Mouse (Mus musculus): ENCODE results near the gene Mecr.

Mecr gene

DNA sequence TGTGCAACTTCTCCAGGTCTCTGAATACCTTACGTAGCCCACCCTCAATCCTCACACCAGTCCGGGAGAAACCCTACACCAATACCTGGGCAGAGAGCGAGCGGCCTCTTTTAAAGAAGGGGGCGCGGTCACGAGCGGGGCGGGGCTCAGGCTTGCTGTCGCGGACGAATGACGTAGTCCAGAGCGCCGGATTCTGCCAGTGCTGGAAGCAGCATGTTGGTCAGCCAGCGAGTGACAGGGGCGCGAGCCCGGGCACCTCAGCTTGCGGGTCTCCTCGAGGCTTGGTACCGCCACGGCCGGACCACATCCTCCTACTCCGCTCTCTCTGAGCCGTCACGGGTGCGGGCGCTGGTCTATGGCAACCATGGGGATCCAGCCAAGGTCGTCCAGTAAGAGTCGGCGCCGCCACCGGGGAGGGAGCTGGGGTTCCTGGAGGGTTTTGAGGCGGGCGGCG lies at the start of gene Mecr:
TSS of gene Mecr (plus strand) at position 181 of the 454 bp plus-strand sequence.
- under 1% methylated on average over 37 of the region's 37 CpGs for WGBS

DNA sequence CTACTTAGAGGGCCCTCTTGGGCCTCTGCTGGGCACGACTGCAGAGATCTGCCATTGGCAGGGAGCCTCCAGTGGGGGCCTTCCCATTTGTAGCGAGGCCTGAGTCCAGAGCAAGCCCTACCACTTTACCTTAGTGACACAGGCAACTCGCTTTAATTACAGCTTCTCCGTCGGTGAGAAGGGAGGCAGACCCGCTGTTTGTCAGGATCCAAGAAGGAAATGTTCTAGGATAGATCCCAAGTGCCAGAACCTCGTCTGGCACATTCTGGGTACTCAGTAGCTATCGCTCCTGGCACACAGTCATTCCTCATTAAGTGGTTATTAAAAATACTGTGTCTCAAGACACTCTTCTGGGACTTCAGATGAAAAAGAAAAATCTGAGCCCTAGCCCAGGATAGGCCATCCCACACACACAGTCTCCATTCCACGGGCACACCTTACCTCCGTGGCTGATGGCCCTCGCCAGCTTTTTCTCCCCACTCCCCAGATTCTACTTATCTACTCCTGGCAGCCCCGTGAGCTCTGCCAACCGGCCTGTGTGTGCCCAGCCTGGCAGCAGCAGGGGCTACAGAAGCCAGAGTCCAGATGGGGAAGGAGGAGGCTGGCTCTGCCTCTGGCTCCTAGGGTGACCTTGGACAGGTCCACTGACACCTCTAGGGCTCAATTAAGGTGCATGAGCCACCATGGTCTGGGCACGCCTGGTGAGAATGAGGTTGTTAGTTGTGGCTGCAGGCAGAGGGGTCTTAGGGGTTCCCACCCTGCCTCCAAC lies 46.8 kb upstream of the Mecr start:
- 64% methylated on average over 14 of the region's 14 CpGs for WGBS

DNA sequence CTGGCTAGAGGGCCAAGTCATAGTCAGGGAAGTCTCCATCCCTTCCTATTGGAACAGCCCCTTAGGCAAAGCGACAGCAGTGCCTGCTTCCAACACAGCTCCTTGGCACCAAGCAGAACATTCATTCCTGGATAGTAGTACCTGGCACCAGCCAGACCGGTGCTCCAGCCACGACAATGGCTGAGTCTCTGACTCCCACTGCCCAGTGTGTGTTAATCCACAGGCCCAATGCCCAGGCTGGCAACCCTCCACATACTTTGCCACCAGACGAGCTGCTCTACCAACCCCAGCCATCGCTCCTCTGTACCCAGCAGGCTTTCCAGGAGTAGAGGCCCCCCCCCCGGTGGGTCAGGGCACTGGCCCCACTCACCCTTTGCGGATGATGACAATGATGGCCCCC lies 45.8 kb upstream of the Mecr start:
- 50% methylated on average over 7 of the region's 7 CpGs for WGBS

DNA sequence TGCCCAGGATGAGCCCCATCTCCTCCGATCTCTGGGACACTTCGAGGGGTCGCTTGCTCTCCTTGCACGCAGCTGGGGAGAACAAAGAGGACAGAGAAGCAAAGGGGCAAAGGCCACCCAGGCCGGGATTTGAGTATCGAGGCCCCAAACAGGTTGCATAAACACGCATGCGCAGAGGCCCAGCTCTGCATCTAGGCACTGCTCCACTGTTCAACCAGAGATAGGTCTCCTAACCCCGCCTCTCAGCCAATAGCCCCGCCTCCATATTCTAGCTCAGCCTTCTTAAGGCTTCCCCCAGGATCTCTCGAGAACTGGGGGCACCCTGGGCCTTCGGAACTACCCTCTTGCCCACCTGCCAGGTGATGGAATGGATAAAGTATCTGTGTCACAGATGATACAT lies 45.4 kb upstream of the Mecr start:
- 76% methylated on average over 12 of the region's 12 CpGs for WGBS

DNA sequence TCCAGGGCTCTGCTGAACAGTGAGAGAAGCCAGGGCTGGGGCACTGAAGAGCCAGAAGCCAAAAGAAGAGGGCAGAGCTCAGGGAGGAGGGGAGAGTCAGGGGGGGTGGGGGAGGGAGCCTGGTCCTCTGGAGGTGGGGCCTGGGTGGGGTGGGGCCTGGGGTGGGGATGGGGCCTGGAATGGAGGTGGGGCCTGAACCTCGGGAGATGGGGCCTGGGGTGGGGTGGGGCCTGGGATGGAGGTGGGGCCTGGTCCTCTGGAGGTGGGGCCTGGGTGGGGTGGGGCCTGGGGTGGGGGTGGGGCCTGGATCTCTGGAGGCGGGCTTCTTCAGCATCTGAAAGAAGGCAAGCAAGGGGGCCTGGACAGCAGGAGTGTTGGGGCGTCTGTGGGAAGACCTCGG lies 44.3 kb upstream of the Mecr start:
- 63% methylated on average over 4 of the region's 4 CpGs for WGBS

DNA sequence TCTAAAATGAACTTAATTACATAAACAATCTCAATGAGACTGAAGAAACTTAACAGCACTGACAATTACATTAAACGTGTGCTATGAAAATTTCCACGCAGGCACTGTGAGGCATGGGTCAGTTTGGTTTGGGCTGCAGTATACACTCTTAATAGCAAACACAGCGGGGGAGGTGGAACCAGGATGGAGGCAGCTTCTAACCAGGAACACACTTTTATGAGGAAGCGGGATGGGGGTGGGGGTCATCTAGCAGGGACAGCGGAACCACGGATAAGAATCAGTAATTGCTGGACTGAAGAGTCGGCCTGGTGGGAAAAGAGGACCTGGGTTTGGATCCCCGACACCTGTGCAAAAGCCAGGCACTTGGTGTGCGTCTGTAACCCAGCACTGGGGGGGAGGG lies 39.4 kb upstream of the Mecr start:
- 81% methylated on average over 9 of the region's 9 CpGs for WGBS

DNA sequence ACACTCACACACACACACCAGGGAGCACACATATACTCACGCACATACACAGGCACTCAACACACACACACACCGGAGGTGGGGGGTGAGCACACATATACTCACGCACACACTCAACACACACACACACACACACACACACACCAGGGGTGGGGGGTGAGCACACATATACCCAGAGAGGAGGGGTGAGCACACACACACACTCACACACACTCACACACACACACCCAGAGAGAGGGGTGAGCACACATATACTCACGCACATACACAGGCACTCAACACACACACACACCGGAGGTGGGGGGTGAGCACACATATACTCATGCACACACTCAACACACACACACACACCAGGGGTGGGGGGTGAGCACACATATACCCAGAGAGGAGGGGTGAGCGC lies 38.5 kb upstream of the Mecr start:
- WGBS: 93% methylated on average over 6 of the region's 6 CpGs

DNA sequence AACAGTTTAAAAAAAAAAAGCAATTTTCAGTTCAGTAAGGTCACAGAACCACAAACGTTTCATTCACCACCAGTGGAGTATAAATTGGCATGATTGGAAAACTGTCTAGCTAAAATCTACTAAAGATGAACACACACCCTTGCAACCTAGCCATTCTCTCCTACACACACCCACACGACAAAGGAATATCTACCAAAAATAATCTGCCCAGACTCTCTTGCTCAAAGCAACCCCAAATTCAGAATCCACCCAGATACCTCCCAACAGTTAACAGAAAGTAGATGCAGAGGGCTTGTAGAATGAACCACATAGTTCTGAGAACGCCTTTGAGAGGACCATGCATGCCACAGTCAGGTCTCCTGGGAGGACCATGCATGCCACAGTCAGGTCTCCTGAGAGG lies 38.0 kb upstream of the Mecr start:
- WGBS: 38% methylated on average over 3 of the region's 3 CpGs

DNA sequence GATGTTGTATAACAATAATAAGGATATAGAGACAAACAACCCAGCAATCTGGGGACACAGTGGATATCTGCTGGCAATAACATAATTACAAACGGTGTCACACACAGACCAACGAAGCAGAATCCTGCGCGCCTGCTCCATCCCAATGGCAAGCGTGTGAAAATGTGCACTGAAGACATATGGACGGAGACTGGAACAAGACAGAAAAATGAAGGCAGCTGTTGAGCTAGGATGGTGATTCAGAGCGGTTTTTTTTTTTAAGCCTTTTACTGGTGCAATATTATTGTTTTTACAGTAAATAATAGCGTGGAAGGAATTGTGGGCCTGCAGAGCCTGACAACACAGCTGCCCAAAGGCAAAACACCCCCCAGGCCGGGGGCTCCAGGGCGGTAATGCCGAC lies 30.8 kb upstream of the Mecr start:
- WGBS: 48% methylated on average over 11 of the region's 11 CpGs

DNA sequence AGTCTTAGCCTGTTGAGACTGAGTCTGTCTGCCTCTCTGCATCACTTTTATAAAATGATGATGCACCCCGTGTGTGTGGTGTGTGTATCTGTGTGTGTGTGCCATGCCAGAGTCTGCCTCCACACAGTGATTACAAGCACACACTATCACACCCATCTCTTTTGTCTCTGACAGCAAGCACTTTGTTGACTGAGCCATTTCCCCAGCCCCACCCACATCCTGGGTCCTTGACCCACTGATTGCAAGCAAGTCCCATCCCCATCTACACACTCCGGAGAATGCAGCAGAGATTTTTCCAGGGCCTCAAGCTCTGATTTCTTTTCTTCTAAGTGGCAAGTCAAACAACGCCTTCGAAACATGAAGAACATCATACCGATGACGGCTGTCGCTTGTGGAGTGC lies 29.5 kb upstream of the Mecr start:
- WGBS: 88% methylated on average over 7 of the region's 7 CpGs

DNA sequence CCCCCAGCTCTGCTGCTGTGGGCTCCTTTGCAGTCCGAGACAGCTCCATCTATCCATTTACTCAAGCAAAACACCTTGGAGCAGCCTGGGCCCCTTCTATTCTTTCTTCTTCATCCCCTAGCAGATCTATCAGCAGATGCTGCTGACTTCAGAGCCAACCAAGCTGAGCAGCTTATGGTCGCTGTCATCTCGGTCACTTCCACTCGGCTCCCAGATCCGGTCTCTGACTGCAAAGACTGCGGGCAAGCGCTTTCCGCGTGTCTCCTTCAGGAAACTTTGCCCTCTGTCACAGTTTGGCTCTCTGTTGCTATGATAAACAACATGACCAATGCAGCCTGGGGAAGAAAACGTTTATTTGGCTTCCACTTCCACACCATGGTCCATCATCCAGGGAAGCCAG lies 28.4 kb upstream of the Mecr start:
- 75% methylated on average over 10 of the region's 10 CpGs for WGBS

DNA sequence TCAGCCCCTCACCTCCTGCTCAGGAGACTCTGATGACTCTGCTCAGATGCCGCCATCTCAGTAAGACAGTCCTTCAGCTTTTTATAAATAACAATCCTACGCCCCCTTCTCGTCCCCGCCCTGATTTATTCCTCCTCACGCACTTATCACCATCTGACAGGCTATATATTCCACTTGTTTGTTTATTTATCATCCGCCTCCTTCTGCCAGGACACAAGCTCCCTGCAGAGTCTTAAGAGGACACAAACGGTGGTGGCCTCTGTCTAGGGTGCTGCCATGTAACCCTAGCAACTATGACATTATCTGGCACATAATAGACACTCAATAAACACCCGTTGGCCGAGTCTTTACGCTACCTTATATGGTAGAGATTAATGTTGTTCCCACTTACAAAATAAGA lies 27.5 kb upstream of the Mecr start:
- 65% methylated on average over 10 of the region's 10 CpGs for WGBS

DNA sequence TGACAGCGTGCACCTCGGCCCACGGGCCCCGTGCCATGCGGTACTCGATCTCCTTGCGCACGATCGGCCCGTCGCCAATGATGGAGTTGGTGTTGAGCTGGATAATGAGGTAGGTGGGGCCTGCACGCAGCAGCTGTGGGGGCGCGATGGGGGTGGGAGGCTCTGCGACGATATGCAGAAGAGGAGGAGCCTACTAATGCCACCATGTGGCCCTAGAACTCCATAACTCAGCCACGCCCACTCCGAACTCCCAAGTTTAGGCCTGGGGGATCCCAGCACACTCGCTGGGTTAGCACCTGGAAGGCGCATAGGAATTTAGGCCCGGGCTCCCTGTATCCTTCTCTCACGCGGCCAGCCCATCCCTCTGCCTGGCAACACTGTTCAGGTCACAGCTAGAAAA lies 24.3 kb upstream of the Mecr start:
- 72% methylated on average over 23 of the region's 23 CpGs for WGBS

DNA sequence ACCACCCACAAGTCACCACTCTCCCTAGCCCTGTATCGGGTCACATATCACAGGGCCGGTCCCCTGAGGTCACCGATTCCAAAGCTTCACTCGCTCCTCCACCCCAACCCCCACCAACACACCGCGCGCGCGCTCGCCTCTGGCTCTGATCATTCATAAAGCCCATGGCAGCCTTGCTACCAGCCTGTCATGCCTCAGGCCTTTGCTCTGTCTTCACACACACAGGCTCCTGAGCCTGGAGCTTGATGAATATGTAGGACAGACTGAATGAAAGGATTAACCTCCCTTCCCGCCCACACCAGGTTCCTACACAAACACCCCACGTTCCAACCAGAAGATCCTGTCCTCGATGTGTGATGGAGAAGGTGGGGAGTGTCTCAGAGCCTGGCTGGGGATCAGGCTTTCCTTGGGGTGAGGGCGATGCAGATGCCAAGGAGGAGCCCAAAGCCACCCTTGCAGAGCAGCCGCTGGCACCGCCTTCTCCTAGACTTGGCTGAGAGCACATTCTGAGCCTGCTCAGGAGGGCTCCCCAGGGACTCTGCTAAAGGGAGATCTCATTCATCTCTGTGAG lies 22.0 kb upstream of the Mecr start:
- 23% methylated on average over 16 of the region's 16 CpGs for WGBS

DNA sequence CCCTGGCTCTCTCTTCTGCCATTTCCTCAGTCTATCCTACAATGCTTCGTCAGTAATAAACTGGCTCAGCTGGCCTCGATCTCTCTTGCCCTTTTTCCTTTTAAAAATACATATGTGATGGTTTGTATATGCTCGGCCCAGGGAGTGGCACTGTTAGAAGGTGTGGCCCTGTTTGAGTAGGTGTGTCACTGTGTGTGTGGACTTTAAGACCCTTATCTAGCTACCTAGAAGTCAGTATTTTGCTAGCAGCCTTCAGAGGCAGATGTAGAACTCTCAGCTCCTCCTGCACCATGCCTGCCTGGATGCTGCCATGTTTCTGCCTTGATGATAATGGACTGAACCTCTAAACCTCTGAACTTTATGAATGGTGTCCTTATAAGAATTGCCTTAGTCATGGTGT lies 20.7 kb upstream of the Mecr start:
- 93% methylated on average over 3 of the region's 3 CpGs for WGBS

DNA sequence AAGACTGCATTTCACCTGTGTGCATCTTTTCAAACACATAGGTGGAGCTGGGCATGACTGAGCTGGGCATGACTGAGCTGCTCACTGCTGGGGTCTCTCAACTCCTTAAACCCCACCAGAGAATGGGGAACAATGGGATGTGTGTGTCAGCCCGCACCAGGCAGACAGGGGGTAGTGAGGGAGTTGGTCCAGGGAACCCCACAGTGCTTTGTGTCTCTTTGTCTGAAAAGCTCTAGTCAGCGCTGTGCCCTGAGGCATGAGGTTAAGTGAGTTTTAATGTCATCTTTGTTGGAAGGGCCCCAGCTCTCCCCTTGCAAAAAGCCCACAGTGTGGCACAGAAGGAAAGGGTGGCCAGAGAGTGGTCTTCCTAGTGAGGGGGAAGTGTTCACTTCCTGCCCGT lies 18.3 kb upstream of the Mecr start:
- WGBS: 70% methylated on average over 3 of the region's 3 CpGs

DNA sequence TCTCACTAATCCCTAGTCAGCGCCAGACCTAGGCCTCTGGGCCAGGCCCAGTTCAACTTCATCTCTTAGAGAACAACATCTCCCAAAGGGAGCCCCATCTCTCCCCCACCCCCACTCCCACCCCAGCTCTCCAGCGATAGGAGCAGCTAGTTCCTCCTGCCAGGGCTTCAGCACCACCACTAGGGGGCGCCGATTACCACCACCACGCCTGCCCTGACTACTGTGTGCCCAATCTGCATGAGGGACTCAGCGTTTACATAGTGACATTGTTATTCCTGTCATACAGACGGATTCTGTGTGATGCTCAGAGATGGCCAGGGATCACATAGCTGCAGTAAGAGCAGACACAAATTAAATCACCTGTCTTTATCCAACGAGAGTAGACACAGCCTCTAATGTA lies 17.4 kb upstream of the Mecr start:
- 50% methylated on average over 8 of the region's 8 CpGs for WGBS

DNA sequence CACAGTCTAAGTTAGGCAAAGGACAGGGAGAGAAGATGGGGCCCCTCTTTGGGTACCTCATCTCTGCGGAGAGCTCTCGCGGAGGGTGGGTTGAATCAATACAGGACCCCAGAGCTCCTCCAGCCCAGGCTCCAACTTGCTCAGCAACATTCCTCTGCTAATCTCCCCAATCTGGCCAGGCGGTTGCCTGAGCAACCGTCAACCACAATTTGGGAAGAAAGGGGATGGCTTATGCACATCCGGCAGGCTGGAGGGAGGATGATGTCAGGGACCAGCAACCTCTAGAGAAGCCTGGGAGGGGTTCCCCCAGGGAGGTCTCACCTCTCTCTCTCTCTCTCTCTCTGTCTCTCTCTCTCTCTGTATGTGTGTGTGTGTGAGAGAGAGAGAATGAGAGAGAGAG lies 16.4 kb upstream of the Mecr start:
- WGBS: 38% methylated on average over 6 of the region's 6 CpGs

DNA sequence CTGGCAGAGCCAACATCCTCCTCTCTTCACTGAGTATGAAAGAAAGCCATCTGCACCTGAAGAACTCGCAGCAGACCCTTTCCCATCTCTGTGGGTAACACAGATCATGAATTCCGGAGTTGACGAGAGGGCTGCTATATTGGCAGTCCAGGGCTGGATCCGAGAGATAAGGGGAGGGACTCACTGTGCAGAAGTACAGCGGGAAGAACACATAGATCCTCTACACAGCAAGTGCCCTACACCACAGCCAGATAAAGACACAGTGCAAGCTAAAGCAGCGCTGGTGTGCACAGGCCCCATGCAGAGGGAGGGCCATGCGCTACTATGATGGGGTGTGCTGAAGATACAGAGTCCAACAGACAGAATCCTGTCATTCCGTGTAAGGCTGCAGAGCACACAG lies 14.1 kb upstream of the Mecr start:
- WGBS: 84% methylated on average over 8 of the region's 8 CpGs

DNA sequence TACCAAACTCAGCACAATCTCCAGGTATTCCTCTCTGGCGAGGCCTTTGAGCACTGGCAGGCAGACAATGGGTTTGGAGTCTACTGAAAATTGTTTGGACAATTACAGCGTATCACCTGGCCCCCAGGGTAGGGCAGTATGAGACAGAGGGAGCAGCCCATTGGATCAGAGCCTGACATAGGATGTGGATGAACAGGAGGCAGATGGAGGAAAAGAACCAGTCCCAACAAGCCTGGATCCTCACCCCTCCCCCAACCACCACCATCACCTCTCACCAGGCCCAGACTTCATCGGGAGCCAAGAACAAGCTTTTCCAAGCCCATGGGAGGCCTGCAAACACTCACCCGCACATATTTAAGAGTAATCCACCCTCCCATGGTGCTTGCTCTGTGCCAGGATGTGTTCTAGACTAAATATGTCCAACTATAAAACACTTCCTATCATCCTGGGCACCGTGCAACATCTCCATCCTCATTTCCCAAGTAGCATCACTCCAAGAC lies 11.7 kb upstream of the Mecr start:
- WGBS: 69% methylated on average over 5 of the region's 5 CpGs

DNA sequence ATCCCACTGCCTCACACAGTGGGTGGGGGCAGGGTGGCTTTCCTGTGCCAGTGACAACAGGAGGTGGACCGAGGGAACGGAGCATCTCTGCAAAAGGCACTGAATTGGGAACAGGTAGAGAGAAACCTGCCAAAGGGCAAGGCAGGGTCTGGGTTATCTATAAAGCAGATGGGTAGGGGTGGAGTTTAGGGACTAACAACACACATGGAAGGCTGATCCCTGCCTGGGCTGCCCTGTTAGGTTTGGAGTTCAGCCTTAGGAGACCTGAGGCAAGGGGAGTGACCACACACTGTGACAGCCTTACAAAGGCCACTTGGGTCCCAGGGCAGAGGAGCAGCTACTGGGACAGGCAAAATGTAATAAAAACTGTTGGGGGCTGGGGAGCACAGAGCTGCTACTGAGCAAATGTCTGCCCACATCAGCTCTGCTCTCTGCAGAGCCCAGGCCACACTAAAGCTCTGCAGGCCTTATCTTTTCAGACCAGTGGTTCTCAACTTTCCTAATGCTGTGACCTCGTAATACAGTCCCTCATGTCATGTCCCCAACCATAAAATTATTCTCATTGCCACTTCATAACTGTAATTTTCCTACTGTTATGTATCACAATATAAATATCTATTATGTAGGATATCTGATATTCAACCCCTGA lies 10.4 kb upstream of the Mecr start:
- 82% methylated on average over 3 of the region's 3 CpGs for WGBS

DNA sequence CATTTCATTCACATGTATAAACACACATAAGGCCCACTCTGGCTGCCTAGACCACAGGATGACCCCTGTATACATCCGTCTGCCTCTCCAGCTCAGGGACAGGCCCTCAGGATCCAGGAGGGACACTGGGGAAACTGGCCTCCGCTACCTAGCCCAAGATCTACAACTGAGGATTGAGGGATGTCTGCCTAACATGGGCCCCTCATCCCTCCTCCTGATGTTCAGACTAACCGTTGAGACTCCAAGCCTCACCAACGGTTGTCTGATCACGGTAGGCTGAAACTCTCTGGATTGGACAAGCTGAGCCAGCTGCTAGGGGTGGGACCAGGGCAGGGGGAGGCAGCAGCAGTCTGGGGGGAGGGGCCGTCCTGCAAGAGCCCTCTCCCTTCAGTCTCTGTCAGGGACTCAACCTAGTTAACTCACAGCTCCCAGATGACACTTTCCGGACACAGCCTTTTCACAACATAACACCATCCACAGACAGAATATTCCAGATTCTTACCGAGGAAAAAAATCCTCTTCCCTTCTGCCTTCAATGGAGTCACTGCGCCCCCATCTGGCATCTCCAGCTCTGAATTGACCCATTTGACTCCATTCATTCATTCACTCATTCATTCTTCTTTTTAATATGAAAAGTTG lies 9.2 kb upstream of the Mecr start:
- 42% methylated on average over 9 of the region's 9 CpGs for WGBS
